Mouse (Mus musculus) limb, embryonic 12.5 days (tissue): ENCODE measurements at regions not wholly inside any gene's neighbourhood (a gene's known extent, or its start where the extent isn't known, plus 50 kb on each side); places are given as distances from the start of the nearest gene placed in this dataset.
A peak's percentile ranks its signal among the peaks of the same experiment; 100 is the strongest.

Experiments
- ATAC-seq: fragments of 200-750 bp; cut with Nextera tagmentation; 2 replicates; pipeline ENCODE4 v1.8.0; 2017; ENCODE audit warnings: low read depth, moderate TSS enrichment; ENCODE audit not compliant: insufficient number of reproducible peaks, insufficient read depth, low FRiP score, low TSS enrichment
- H3K27ac ChIP-seq: fragments of 300-500 bp; sonication (generic); 2 replicates; pipeline ENCODE4 v1.5.1; 2016; ENCODE audit warnings: mild to moderate bottlenecking, moderate library complexity
- H3K27me3 ChIP-seq: fragments of 300-500 bp; sonication (generic); 2 replicates; pipeline ENCODE4 v1.6.1; 2016; ENCODE audit warnings: mild to moderate bottlenecking, moderate library complexity
- H3K36me3 ChIP-seq: fragments of 300-500 bp; sonication (generic); 2 replicates; pipeline ENCODE4 v1.6.1; 2016; ENCODE audit warnings: mild to moderate bottlenecking, moderate library complexity
- H3K4me1 ChIP-seq: fragments of 300-500 bp; sonication (generic); replicated peaks from 2 replicates; pipeline ENCODE4 v1.6.1; 2016
- H3K4me2 ChIP-seq: fragments of 300-500 bp; sonication (generic); 2 replicates; pipeline ENCODE4 v1.6.1; 2016; ENCODE audit warnings: mild to moderate bottlenecking, moderate library complexity
- H3K4me3 ChIP-seq: fragments of 300-500 bp; sonication (generic); replicated peaks from 2 replicates; pipeline ENCODE4 v1.5.1; 2016; ENCODE audit warnings: mild to moderate bottlenecking
- H3K9ac ChIP-seq: fragments of 300-500 bp; sonication (generic); replicated peaks from 2 replicates; pipeline ENCODE4 v1.6.1; 2016; ENCODE audit warnings: mild to moderate bottlenecking, moderate library complexity
- H3K9me3 ChIP-seq: fragments of 300-500 bp; sonication (generic); 2 replicates; pipeline ENCODE4 v1.6.1; 2016; ENCODE audit warnings: mild to moderate bottlenecking, moderate library complexity
- WGBS: fragments of 180-500 bp; shearing (Covaris S2); methylation state at CpG from one replicate; pipeline ENCODE4 v1.1.7; 2016; 5-methylcytosine and 5-hydroxymethylcytosine counted together

DNA sequence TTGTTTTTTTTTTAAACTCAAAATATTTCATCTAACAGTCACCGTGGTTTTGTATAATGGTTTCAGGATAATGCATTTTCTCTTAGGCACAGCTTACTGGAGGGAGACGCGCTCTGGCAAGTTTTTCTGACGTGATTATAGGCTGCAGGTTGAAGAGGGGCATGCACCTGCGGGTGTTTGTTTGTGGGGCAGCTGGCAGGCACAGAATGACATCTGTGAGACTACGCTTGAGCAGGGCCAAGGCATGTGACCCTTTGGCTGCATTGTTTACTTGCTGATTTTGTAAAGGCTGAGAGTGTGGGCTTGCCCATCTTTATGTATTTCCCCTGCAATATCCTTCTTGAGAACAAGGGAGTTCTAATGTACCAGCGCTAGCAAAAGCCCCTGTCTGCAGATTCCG lies 108.4 kb upstream of the Mylip start:
- no peak for ATAC-seq
- whole genome bisulfite sequencing = 71% methylated on average over 8 of the region's 8 CpGs
- no peaks in the 10 kb centered on the region for H3K27me3 ChIP-seq

DNA sequence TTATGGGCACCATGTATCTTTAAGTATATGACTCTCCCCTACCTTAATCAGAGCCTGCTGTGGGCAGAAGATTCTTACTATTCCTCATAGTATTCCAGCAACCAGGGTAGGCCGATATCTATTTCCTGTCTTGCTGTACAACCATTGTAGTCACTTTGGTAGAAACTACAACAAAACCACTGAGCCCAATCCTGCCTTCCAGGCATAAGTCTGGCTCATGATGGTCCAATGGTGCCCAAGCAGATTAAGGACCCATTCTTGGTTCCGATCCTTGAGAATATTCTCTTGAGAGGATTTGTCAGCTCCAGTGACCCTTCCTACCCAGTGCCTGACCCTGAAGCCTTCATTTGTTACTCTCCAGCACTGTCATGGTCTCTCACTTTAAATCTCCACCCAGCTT lies 102.9 kb upstream of the Mylip start:
- ATAC-seq = no peak

More for the DNA sequence above, 108.4 kb upstream of the Mylip start:
- Histone ChIP-seq H3K27ac (no peak overlapping the region), H3K9me3 (no peaks in the 10 kb centered on the region), H3K9ac (no peak overlapping the region), H3K4me3 (no peak overlapping the region), H3K36me3 (no peaks in the 10 kb centered on the region), H3K4me1 (no peaks in the 10 kb centered on the region), H3K4me2 (no peak overlapping the region)

DNA sequence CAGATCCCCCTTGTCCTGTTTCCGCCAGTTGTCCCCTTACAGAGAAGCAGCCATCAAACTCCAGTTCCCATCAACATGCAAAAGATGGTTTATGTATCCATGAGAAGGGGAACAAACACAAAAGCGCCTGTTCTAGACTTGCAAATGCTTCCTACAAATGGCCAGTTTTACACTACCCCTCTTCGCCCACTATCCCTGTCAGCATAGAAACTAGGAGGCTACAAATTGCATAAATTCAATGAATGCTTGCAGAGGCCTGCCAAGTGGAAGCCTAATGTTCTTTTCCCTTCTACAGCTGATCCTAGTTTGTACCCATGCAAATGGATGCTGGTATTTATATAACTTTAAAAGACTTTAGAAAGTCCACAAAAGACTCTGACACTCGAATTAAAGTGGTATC lies 102.3 kb upstream of the Mylip start:
- H3K9ac ChIP-seq = no peak overlapping the region
- no peaks in the 10 kb centered on the region for H3K4me1 ChIP-seq
- H3K9me3 ChIP-seq = no peaks in the 10 kb centered on the region; the same call in 1 of the 2 replicates
- 93% methylated on average over 4 of the region's 4 CpGs for WGBS
- no peak overlapping the region for H3K4me3 ChIP-seq
- H3K36me3 ChIP-seq = no peaks in the 10 kb centered on the region
- no peak overlapping the region for H3K4me2 ChIP-seq
- H3K27me3 ChIP-seq = no peaks in the 10 kb centered on the region
- no peak overlapping the region for H3K27ac ChIP-seq
- no peak for ATAC-seq

More for the DNA sequence above, 102.9 kb upstream of the Mylip start:
- H3K4me1 ChIP-seq = no peaks in the 10 kb centered on the region
- H3K36me3 ChIP-seq = no peaks in the 10 kb centered on the region
- no peak overlapping the region for H3K27ac ChIP-seq
- 98% methylated on average over 2 of the region's 2 CpGs for WGBS
- no peak overlapping the region for H3K4me2 ChIP-seq
- no peak overlapping the region for H3K9ac ChIP-seq
- no peaks in the 10 kb centered on the region for H3K27me3 ChIP-seq
- H3K4me3 ChIP-seq = no peak overlapping the region
- no peaks in the 10 kb centered on the region; the same call in 1 of the 2 replicates for H3K9me3 ChIP-seq

DNA sequence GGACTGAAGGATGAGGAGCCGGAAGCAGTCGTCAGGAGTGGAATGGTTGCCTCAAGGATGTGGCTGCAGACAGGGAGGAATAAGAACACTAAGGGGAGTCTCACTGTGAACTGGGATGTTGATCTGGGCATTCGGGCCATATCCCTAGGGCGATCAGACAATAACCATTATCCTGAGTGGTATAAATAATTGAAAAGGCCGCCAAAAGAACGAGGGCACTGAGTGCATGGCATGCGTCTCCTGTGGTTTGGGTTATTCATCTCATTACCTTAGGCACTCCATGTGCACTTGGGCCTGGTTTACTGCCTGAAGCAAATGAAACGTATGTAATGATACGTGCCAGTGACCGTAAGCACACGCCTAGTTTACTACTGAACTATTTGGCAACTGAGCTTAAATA lies 99.6 kb upstream of the Mylip start:
- Histone ChIP-seq H3K4me2 (no peak overlapping the region), H3K4me3 (no peak overlapping the region), H3K27me3 (no peaks in the 10 kb centered on the region), H3K36me3 (no peaks in the 10 kb centered on the region), H3K9ac (no peak overlapping the region), H3K27ac (no peak overlapping the region), H3K9me3 (no peaks in the 10 kb centered on the region; the same call in 1 of the 2 replicates), H3K4me1 (no peaks in the 10 kb centered on the region)
- WGBS = 90% methylated on average over 11 of the region's 11 CpGs
- ATAC-seq = no peak

DNA sequence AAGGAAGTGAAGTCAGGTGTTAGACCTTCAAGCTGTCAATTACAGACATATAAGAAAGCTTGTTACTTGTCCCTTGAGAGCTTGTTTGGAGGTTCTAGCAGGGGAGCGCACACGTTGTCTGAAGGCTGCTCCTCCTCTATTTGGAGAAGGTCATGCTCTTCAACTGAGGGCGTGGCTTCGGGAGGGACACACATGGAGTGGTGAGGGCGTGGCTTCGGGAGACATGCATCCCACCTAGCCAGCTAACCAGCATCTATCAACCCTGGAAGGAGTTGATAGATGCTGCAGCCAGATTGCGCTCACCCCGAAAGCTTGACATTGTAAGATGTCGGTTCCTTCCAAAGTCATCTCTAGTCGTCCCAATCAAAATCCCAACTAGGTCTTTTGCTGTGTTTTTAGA lies 94.9 kb upstream of the Mylip start:
- WGBS = 87% methylated on average over 10 of the region's 10 CpGs
- Histone ChIP-seq H3K9me3 (no peaks in the 10 kb centered on the region), H3K4me1 (no peaks in the 10 kb centered on the region), H3K4me2 (no peak overlapping the region), H3K9ac (no peak overlapping the region), H3K27me3 (no peaks in the 10 kb centered on the region), H3K36me3 (no peaks in the 10 kb centered on the region), H3K4me3 (no peak overlapping the region), H3K27ac (no peak overlapping the region)
- no peak for ATAC-seq

DNA sequence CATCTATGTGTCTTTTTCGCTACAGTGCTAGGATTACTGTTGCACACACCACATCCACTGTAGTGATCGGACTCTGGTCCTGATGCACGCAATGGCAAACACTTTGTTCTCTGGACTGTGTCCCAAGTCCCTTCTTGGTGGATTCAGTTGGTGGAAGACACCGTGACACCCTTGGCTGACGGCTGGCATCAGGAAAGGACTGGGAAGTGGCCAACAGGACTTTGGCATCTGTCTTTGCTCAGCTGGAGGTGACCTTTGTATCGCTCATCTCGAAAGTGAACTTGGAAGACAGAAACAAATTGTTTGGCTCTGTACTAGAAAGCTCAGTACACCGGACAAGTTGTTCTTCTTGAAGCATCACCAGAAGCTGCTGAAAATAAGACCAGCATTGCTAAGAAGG lies 88.9 kb upstream of the Mylip start:
- no peak overlapping the region for H3K9ac ChIP-seq
- no peaks in the 10 kb centered on the region for H3K4me1 ChIP-seq
- ATAC-seq = no peak
- no peaks in the 10 kb centered on the region for H3K27me3 ChIP-seq
- no peak overlapping the region for H3K4me3 ChIP-seq
- no peak overlapping the region for H3K27ac ChIP-seq
- no peak overlapping the region for H3K4me2 ChIP-seq
- 92% methylated on average over 8 of the region's 8 CpGs for WGBS
- H3K36me3 ChIP-seq = no peaks in the 10 kb centered on the region
- H3K9me3 ChIP-seq = no peaks in the 10 kb centered on the region

DNA sequence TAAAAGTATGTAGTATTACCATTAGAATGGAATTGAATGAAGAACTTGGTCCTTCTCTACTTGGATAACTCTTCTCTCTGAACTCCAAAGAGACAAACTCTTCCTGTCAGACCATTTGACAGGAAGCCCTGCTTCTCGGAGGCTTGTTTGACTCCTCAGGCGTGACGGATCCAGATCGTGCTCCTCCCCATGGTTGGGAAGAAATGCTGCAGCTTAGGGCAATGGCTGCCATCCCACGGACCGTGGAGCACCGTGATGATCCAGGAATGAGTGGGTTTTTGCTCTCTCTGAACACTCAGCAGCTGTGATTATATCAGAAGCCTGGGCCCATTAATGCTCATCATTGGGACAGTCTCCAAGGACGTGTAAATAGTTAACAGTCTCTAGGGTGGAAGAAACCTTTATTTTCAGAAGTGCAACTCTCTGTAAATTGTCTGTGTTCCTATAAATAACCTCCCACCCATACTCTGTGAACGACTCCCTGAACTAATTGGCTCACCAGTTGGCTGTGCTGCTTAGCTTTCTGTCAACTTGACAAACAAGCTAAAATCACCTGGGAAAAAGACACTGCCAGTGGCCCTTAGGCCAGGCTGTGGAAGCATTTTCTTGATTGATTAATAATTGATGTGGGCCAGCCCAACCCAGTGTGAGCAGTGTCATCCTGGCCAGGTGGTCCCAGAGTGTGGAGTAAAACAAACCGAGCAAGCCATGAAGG lies 88.2 kb upstream of the Mylip start:
- Histone ChIP-seq H3K4me1 (no peaks in the 10 kb centered on the region), H3K9ac (no peak overlapping the region), H3K27me3 (no peaks in the 10 kb centered on the region), H3K36me3 (no peaks in the 10 kb centered on the region), H3K4me2 (no peak overlapping the region), H3K27ac (no peak overlapping the region), H3K9me3 (no peaks in the 10 kb centered on the region), H3K4me3 (no peak overlapping the region)
- no peak for ATAC-seq
- 80% methylated on average over 10 of the region's 10 CpGs for WGBS

DNA sequence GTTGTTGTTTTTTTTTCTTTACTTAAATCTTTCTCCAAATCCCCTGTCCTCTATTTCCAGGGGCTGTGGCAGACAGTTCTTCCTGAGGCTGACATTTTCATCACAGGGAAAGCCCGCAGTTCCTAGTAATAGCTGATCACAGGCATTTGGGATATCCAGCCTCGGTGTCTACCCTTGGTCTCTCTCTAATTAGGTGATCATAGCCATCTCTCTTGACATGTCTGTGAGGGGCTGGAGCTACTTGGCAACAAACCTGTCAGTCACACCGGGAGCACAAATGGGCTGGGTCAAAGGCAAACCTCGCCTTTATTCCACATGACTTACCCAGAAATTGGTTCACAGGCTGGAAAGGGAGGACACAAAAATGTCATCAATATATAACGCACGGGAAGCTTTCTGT lies 86.7 kb upstream of the Mylip start:
- H3K4me2 ChIP-seq = no peak overlapping the region
- H3K9ac ChIP-seq = no peak overlapping the region
- H3K27me3 ChIP-seq = no peaks in the 10 kb centered on the region
- no peaks in the 10 kb centered on the region for H3K4me1 ChIP-seq
- H3K4me3 ChIP-seq = no peak overlapping the region
- WGBS = 70% methylated on average over 6 of the region's 6 CpGs
- H3K36me3 ChIP-seq = no peaks in the 10 kb centered on the region
- H3K9me3 ChIP-seq = no peaks in the 10 kb centered on the region
- ATAC-seq = no peak
- no peak overlapping the region for H3K27ac ChIP-seq

DNA sequence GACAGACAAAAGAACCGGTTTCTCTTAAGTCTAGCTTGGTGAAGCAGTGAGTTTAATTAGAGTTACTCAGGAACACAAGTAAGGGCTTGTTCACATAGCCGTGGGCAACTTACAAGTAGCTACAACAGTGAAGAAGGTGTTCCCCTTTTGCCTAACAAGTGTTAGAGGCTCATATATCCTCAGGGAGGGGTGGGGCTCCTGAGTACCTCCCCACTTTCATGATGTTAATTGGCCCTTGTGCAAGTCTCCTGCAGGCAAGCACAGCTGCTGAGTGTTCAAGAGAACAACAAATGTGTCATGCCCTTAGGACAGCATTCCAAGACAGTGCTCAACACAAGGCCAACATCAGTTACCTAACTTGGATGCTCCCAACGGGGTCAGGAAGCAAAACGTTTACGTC lies 83.4 kb upstream of the Mylip start:
- Histone ChIP-seq H3K27ac (no peak overlapping the region), H3K4me2 (no peak overlapping the region), H3K4me3 (no peak overlapping the region), H3K9ac (no peak overlapping the region), H3K36me3 (no peaks in the 10 kb centered on the region), H3K4me1 (no peaks in the 10 kb centered on the region), H3K27me3 (no peaks in the 10 kb centered on the region), H3K9me3 (no peaks in the 10 kb centered on the region)
- 0 out of 2 replicates have a peak, but pooled peaks have one; percentile 26 for ATAC-seq
- WGBS = 63% methylated on average over 5 of the region's 5 CpGs

DNA sequence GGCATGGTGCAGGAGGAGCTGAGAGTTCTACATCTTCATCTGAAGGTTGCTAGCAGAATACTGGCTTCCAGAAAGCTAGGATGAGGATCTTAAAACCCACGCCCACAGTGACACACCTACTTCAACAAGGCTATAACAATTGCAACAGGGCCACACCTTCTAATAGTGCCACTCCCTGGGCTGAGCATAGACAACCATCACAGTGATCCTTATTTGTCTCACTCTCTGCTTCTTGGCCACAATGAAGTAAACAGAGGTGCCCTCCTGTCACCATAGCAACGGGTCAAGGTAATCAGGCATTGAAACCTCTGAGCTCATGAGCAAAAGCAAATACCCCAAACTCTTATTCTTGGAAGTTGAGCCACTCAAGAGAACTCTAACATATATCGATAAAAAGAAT lies 82.3 kb upstream of the Mylip start:
- Histone ChIP-seq H3K4me3 (no peak overlapping the region), H3K9ac (no peak overlapping the region), H3K27me3 (no peaks in the 10 kb centered on the region), H3K4me1 (no peaks in the 10 kb centered on the region), H3K4me2 (no peak overlapping the region), H3K27ac (no peak overlapping the region), H3K9me3 (no peaks in the 10 kb centered on the region), H3K36me3 (no peaks in the 10 kb centered on the region)
- WGBS = 94% methylated on average over 3 of the region's 3 CpGs
- ATAC-seq = no peak

DNA sequence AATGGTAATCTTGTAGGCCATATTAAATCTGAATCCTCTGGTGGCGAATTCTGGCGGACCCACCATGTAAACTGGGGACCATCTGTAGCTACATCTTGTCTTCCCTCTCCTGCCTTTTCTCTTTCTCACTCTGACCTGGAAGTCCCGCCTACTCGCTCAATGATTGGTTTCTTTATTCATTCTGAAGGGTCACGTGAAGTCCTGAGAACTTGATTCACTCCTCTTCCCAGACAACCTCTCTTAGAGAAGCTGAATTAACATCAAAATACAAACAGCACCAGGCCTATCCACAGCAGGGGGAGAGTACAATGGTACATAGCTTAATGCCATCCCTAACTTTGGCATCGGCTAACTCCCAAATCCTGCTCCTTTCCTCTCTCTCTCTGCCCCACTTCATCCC lies 69.9 kb upstream of the Mylip start:
- Histone ChIP-seq H3K9me3 (no peaks in the 10 kb centered on the region), H3K27ac (no peak overlapping the region), H3K9ac (no peak overlapping the region), H3K27me3 (no peaks in the 10 kb centered on the region; the same call in 1 of the 2 replicates), H3K36me3 (no peaks in the 10 kb centered on the region), H3K4me2 (no peak overlapping the region), H3K4me1 (peaks cover 14% of the 10 kb centered on the region), H3K4me3 (no peak overlapping the region)
- ATAC-seq = no peak
- WGBS = 95% methylated on average over 6 of the region's 6 CpGs

DNA sequence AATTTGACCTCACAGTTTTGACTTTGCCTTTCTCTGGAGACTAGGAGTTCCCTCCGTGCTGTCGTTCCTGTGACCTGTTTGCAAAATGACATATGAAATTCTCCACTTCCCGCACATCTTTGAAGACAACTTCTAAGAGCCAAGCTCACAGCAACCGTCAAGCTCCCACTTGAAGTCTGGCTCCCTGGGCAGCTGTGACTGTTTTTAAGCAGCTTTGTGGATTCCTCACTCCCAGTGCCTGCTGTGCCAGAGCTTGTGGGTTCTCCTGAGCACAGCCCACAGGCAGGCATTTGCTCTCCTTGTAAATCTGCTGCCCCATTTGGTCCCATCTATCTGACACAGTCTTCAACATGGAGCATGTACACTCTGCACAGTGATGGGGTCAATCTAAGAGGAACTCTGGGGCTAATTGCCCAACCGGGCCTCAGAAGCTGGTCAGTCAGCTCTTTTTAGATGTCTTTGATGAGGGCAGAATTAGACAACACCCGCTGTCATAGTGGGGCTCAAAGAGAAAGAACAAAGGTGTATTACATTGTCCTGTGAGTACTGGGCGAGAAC lies 63.7 kb upstream of the Mylip start:
- no peaks in the 10 kb centered on the region; the same call in 1 of the 2 replicates for H3K27me3 ChIP-seq
- no peak overlapping the region for H3K9ac ChIP-seq
- ATAC-seq = no peak
- no peak overlapping the region for H3K27ac ChIP-seq
- H3K36me3 ChIP-seq = no peaks in the 10 kb centered on the region
- H3K4me2 ChIP-seq = no peak overlapping the region
- H3K9me3 ChIP-seq = no peaks in the 10 kb centered on the region
- WGBS = 65% methylated on average over 7 of the region's 7 CpGs
- H3K4me1 ChIP-seq = peaks cover 14% of the 10 kb centered on the region
- H3K4me3 ChIP-seq = no peak overlapping the region
